12 mouse cellular contexts compared by ENCODE assay signal in genomic region chr1:158605597-158605996, GRCm38 (mm10).
"Had no signal": no experiment of that assay in that cellular context is flagged by ENCODE, and none has a peak within 500 bp of the region (broad histone marks: within the 10 kb centered on the region; RNA-seq: fewer than 3 reads in every experiment).

No protein-coding gene starts in this region.

- ATAC-seq: liver, embryonic 12.5 days; midbrain, embryonic 16.5 days had no signal

- DNase-seq: kidney, adult 8-10 months; kidney, postnatal 10 days; lung, embryonic 14.5 days; lung, postnatal 10 days; lung, postnatal 4 days; spleen, adult 18-20 months; thymus, adult 18-20 months; thymus, postnatal 14 days had no signal

- H3K4me3 ChIP-seq: limb, embryonic 15.5 days; liver, embryonic 12.5 days had no signal

- H3K4me1 ChIP-seq: limb, embryonic 15.5 days; liver, embryonic 12.5 days had no signal

- H3K27me3 ChIP-seq: limb, embryonic 15.5 days; liver, embryonic 12.5 days had no signal

- H3K9ac ChIP-seq: limb, embryonic 15.5 days; liver, embryonic 12.5 days; lung, embryonic 14.5 days had no signal

- H3K36me3 ChIP-seq: limb, embryonic 15.5 days; liver, embryonic 12.5 days had no signal

- H3K9me3 ChIP-seq: limb, embryonic 15.5 days had no signal

- H3K27ac ChIP-seq: limb, embryonic 15.5 days; liver, embryonic 12.5 days had no signal

- H3K4me2 ChIP-seq: limb, embryonic 15.5 days; liver, embryonic 12.5 days; lung, embryonic 14.5 days; midbrain, embryonic 11.5 days had no signal
